Mouse (Mus musculus) right cerebral cortex, postnatal 4 days (tissue): ENCODE results near the gene Pnck.

Experiments used
- DNase-seq: peaks from one replicate; pipeline ENCODE4 v3.0.0-alpha.2; 2022

The Pnck gene

GRCm38 (mm10) chrX:73639255-73639675 is 20.7 kb downstream of the Pnck start, which contains the start of gene Dusp9:
Dusp9 (plus strand) TSS chrX:73639419.
- no peak for DNase-seq

GRCm38 (mm10) chrX:73637415-73637814 is 22.5 kb downstream of the Pnck start:
- no peak for DNase-seq

- DNase-seq: no peak
Observed at GRCm38 (mm10) chrX:73635425-73635824, 24.5 kb downstream of the Pnck start.

- no peak for DNase-seq
Observed at GRCm38 (mm10) chrX:73626981-73627380, 32.9 kb downstream of the Pnck start.

GRCm38 (mm10) chrX:73619890-73620289 is 40.0 kb downstream of the Pnck start:
- DNase-seq: no peak

GRCm38 (mm10) chrX:73619401-73619800 is 40.5 kb downstream of the Pnck start:
- DNase-seq: no peak

GRCm38 (mm10) chrX:73615876-73616275 is 44.0 kb downstream of the Pnck start:
- no peak for DNase-seq

GRCm38 (mm10) chrX:73613665-73614064 is 46.3 kb downstream of the Pnck start:
- DNase-seq: no peak
